8 mouse cellular contexts compared by ENCODE assay signal in genomic region chr11:60777801-60778370, GRCm38 (mm10). TPM values are rescaled to one million over a fixed set of nuclear protein-coding genes. Genes with fewer than 3 reads are reported as not detected.
DNase-seq lines count a peak whose midpoint lies in the region; ATAC-seq and TF ChIP-seq lines count a peak whose summit lies in the region.

No protein-coding gene starts in this region.

- no peak for DNase-seq in heart, embryonic 10.5 days (ENCODE audit: low spot score)
- no peak for DNase-seq in heart, postnatal 36 days
- no peak for DNase-seq in liver, postnatal 0 days
- DNase-seq in cerebellum, adult 18-20 months = no peak

- TF ChIP-seq EP300 in ES-Bruce4 (IDR thresholded peaks at IDR 0.05; ENCODE audit: insufficient read depth, low read depth, low read length) = no peak
- TF ChIP-seq EP300 in liver, postnatal 0 days (IDR thresholded peaks at IDR 0.05; ENCODE audit: low read depth) = no peak

- peak overlapping the region; percentile 83 for H3K4me3 ChIP-seq in heart, embryonic 10.5 days
- H3K4me3 ChIP-seq in ES-Bruce4 (ENCODE audit: low read depth, low read length) = peak overlapping the region; percentile 89
- peak overlapping the region; percentile 75 for H3K4me3 ChIP-seq in heart, embryonic 16.5 days (ENCODE audit: low read length)
- peak overlapping the region; percentile 84 for H3K4me3 ChIP-seq in liver, postnatal 0 days (ENCODE audit: low read depth, low read length)

- peak overlapping the region; percentile 63 for H3K9ac ChIP-seq in ES-Bruce4 (ENCODE audit: low read depth, poor library complexity, severe bottlenecking)
- H3K9ac ChIP-seq in heart, embryonic 16.5 days (ENCODE audit: low read length) = peak overlapping the region; percentile 78
- H3K9ac ChIP-seq in liver, postnatal 0 days (replicated peaks) = peak overlapping the region; percentile 90

- TF ChIP-seq CTCF in ES-Bruce4 (IDR thresholded peaks at IDR 0.05; ENCODE audit: low read depth, low read length) = no peak
- no peak for TF ChIP-seq CTCF in liver, postnatal 0 days (IDR thresholded peaks at IDR 0.05; ENCODE audit: low read depth)

- H3K36me3 ChIP-seq in heart, embryonic 10.5 days = peaks cover 40% of the 10 kb centered on the region
- peaks cover 24% of the 10 kb centered on the region for H3K36me3 ChIP-seq in ES-Bruce4 (ENCODE audit: control insufficient read depth, insufficient read depth, low read length, poor library complexity, severe bottlenecking)
- H3K36me3 ChIP-seq in heart, embryonic 16.5 days (ENCODE audit: control insufficient read depth, insufficient read depth) = peaks cover 3% of the 10 kb centered on the region; the same call in 1 of the 2 replicates
- no peaks in the 10 kb centered on the region; the same call in none of the 2 replicates for H3K36me3 ChIP-seq in liver, postnatal 0 days (replicated peaks; ENCODE audit: insufficient read depth, low read length)

- intact Hi-C loops in heart, postnatal 36 days (cut with DNase I) = loop anchor here (2.0 kb wide), 4 partner anchors 49 to 101 kb away; partner anchors contain the start of genes Dhrs7b, Mief2 and Tmem11

- H3K9me3 ChIP-seq in heart, embryonic 10.5 days = no peaks in the 10 kb centered on the region
- H3K9me3 ChIP-seq in ES-Bruce4 (replicated peaks; ENCODE audit: control insufficient read depth, insufficient read depth, low read length, poor library complexity, severe bottlenecking) = no peaks in the 10 kb centered on the region
- H3K9me3 ChIP-seq in heart, embryonic 16.5 days (replicated peaks; ENCODE audit: control insufficient read depth, low read length) = no peaks in the 10 kb centered on the region
- no peaks in the 10 kb centered on the region for H3K9me3 ChIP-seq in liver, postnatal 0 days (ENCODE audit: low read length)

- 23% methylated on average over 16 of the region's 16 CpGs for WGBS in heart, embryonic 10.5 days
- 19% methylated on average over 16 of the region's 16 CpGs for WGBS in heart, embryonic 16.5 days
- WGBS in liver, postnatal 0 days (ENCODE audit: insufficient replicate concordance) = 22% methylated on average over 16 of the region's 16 CpGs

- no peaks in the 10 kb centered on the region for H3K27me3 ChIP-seq in heart, embryonic 10.5 days (ENCODE audit: insufficient read depth, poor library complexity, severe bottlenecking)
- no peaks in the 10 kb centered on the region for H3K27me3 ChIP-seq in ES-Bruce4 (ENCODE audit: control insufficient read depth, insufficient read depth, low read length, poor library complexity, severe bottlenecking)
- no peaks in the 10 kb centered on the region for H3K27me3 ChIP-seq in heart, embryonic 16.5 days (ENCODE audit: control insufficient read depth, insufficient read depth, low read length)
- no peaks in the 10 kb centered on the region for H3K27me3 ChIP-seq in liver, postnatal 0 days (ENCODE audit: insufficient read depth, low read length)

- peaks cover 58% of the 10 kb centered on the region for H3K4me1 ChIP-seq in heart, embryonic 10.5 days
- H3K4me1 ChIP-seq in ES-Bruce4 (ENCODE audit: control insufficient read depth, insufficient read depth, low read length) = no peaks in the 10 kb centered on the region
- H3K4me1 ChIP-seq in heart, embryonic 16.5 days (ENCODE audit: control insufficient read depth, insufficient read depth, low read length) = peaks cover 62% of the 10 kb centered on the region
- H3K4me1 ChIP-seq in liver, postnatal 0 days (ENCODE audit: insufficient read depth) = peaks cover 64% of the 10 kb centered on the region

- peak overlapping the region; percentile 71 for H3K4me2 ChIP-seq in heart, embryonic 16.5 days (ENCODE audit: low read depth, low read length)
- peak overlapping the region; percentile 82 for H3K4me2 ChIP-seq in liver, postnatal 0 days (ENCODE audit: low read depth, low read length)

- TF ChIP-seq POLR2A in ES-Bruce4 (IDR thresholded peaks at IDR 0.05; ENCODE audit: insufficient read depth, low read length) = no peak

- ATAC-seq in heart, embryonic 16.5 days (replicated peaks; ENCODE audit: extremely low read depth, insufficient read depth, low FRiP score) = no peak
- ATAC-seq in liver, postnatal 0 days = no peak
- no peak for ATAC-seq in erythroid progenitor cell, adult 5-6 weeks (replicated peaks; ENCODE audit: low FRiP score, poor library complexity, severe bottlenecking)
- no peak for ATAC-seq in megakaryocyte progenitor cell, adult 5-6 weeks (replicated peaks; ENCODE audit: poor library complexity)

- peak overlapping the region; percentile 92 for H3K27ac ChIP-seq in heart, embryonic 10.5 days
- 0 out of 2 replicates have a peak overlapping the region, but pooled peaks have one; percentile 1 for H3K27ac ChIP-seq in ES-Bruce4 (ENCODE audit: insufficient read depth, low read length)
- H3K27ac ChIP-seq in heart, embryonic 16.5 days (ENCODE audit: low read length) = peak overlapping the region; percentile 90
- H3K27ac ChIP-seq in liver, postnatal 0 days (ENCODE audit: low read depth) = peak overlapping the region; percentile 89

RNA-seq across cellular contexts. Expression of gene Smcr8, which starts 0.6 kb away (rescaled TPM):
- 6.5 and 6.7 TPM in 2 replicates for polyA plus RNA-seq in heart, embryonic 10.5 days (2016; fragmentation: Nextera tagmentation; extraction: Ambion mirVana)
- 10 to 100 TPM; 14.5 to 15.3 TPM for total RNA-seq in heart, postnatal 36 days (2021)
- polyA plus RNA-seq in ES-Bruce4 (2011; ENCODE audit: insufficient read depth, insufficient read length, low read depth, missing spikeins) = 18.4 and 20.0 TPM in 2 replicates
- polyA plus RNA-seq in heart, embryonic 16.5 days (2015; fragmentation: Nextera tagmentation; extraction: Ambion mirVana) = 4.3 and 4.6 TPM in 2 replicates
- 1.9 and 2.0 TPM in 2 replicates for polyA plus RNA-seq in liver, postnatal 0 days (2015; fragmentation: Nextera tagmentation; extraction: Ambion mirVana)
- 13.0 and 24.1 TPM in 2 replicates for total RNA-seq in erythroid progenitor cell, adult 5-6 weeks (2015; ENCODE audit: low replicate concordance)
- 12.9 and 13.9 TPM in 2 replicates for total RNA-seq in erythroid progenitor cell, adult 5-6 weeks (2017; ENCODE audit: low replicate concordance)
- total RNA-seq in megakaryocyte progenitor cell, adult 5-6 weeks (2015) = 31.5 and 36.2 TPM in 2 replicates
- total RNA-seq in megakaryocyte progenitor cell, adult 5-6 weeks (2017) = 12.7 and 16.3 TPM in 2 replicates

RNA-seq across cellular contexts. Expression of gene Top3a, which starts 0.7 kb away (rescaled TPM):
- polyA plus RNA-seq in heart, embryonic 10.5 days (2016; fragmentation: Nextera tagmentation; extraction: Ambion mirVana) = 16.0 and 17.8 TPM in 2 replicates
- 1 to 10 TPM; 4.5 to 5.3 TPM for total RNA-seq in heart, postnatal 36 days (2021)
- polyA plus RNA-seq in ES-Bruce4 (2011; ENCODE audit: insufficient read depth, insufficient read length, low read depth, missing spikeins) = 19.6 and 20.4 TPM in 2 replicates
- polyA plus RNA-seq in heart, embryonic 16.5 days (2015; fragmentation: Nextera tagmentation; extraction: Ambion mirVana) = 9.3 and 9.8 TPM in 2 replicates
- 2.5 and 3.2 TPM in 2 replicates for polyA plus RNA-seq in liver, postnatal 0 days (2015; fragmentation: Nextera tagmentation; extraction: Ambion mirVana)
- total RNA-seq in erythroid progenitor cell, adult 5-6 weeks (2015; ENCODE audit: low replicate concordance) = 8.4 and 10.8 TPM in 2 replicates
- total RNA-seq in erythroid progenitor cell, adult 5-6 weeks (2017; ENCODE audit: low replicate concordance) = 8.5 and 15.1 TPM in 2 replicates
- 9.8 and 13.4 TPM in 2 replicates for total RNA-seq in megakaryocyte progenitor cell, adult 5-6 weeks (2015)
- total RNA-seq in megakaryocyte progenitor cell, adult 5-6 weeks (2017) = 21.2 and 23.0 TPM in 2 replicates

RNA-seq across cellular contexts. Expression of gene Shmt1, which starts 33.6 kb away (rescaled TPM):
- 60.9 and 82.5 TPM in 2 replicates for polyA plus RNA-seq in heart, embryonic 10.5 days (2016; fragmentation: Nextera tagmentation; extraction: Ambion mirVana)
- total RNA-seq in heart, postnatal 36 days (2021) = 1 to 10 TPM; 8.8 to 9.1 TPM
- 99.2 and 113 TPM in 2 replicates for polyA plus RNA-seq in ES-Bruce4 (2011; ENCODE audit: insufficient read depth, insufficient read length, low read depth, missing spikeins)
- 50.9 and 52.7 TPM in 2 replicates for polyA plus RNA-seq in heart, embryonic 16.5 days (2015; fragmentation: Nextera tagmentation; extraction: Ambion mirVana)
- polyA plus RNA-seq in liver, postnatal 0 days (2015; fragmentation: Nextera tagmentation; extraction: Ambion mirVana) = 100 and 103 TPM in 2 replicates
- 4.6 TPM in 1 of 2 replicates, not detected in the other for total RNA-seq in erythroid progenitor cell, adult 5-6 weeks (2015; ENCODE audit: low replicate concordance)
- 7.6 and 9.6 TPM in 2 replicates for total RNA-seq in erythroid progenitor cell, adult 5-6 weeks (2017; ENCODE audit: low replicate concordance)
- total RNA-seq in megakaryocyte progenitor cell, adult 5-6 weeks (2015) = 36.8 and 39.8 TPM in 2 replicates
- total RNA-seq in megakaryocyte progenitor cell, adult 5-6 weeks (2017) = 106 and 129 TPM in 2 replicates

RNA-seq across cellular contexts. Expression of gene Mief2, which starts 49.7 kb away (rescaled TPM):
- 18.1 and 21.9 TPM in 2 replicates for polyA plus RNA-seq in heart, embryonic 10.5 days (2016; fragmentation: Nextera tagmentation; extraction: Ambion mirVana)
- 10 to 100 TPM; 36.1 to 36.4 TPM for total RNA-seq in heart, postnatal 36 days (2021)
- 7.1 and 9.4 TPM in 2 replicates for polyA plus RNA-seq in ES-Bruce4 (2011; ENCODE audit: insufficient read depth, insufficient read length, low read depth, missing spikeins)
- 18.9 and 21.1 TPM in 2 replicates for polyA plus RNA-seq in heart, embryonic 16.5 days (2015; fragmentation: Nextera tagmentation; extraction: Ambion mirVana)
- polyA plus RNA-seq in liver, postnatal 0 days (2015; fragmentation: Nextera tagmentation; extraction: Ambion mirVana) = 4.5 and 4.9 TPM in 2 replicates
- 0.42 TPM in 1 of 2 replicates, not detected in the other for total RNA-seq in erythroid progenitor cell, adult 5-6 weeks (2015; ENCODE audit: low replicate concordance)
- total RNA-seq in erythroid progenitor cell, adult 5-6 weeks (2017; ENCODE audit: low replicate concordance) = 0.39 TPM in 1 of 2 replicates, not detected in the other
- 2.2 and 2.4 TPM in 2 replicates for total RNA-seq in megakaryocyte progenitor cell, adult 5-6 weeks (2015)
- 3.8 and 4.6 TPM in 2 replicates for total RNA-seq in megakaryocyte progenitor cell, adult 5-6 weeks (2017)

RNA-seq across cellular contexts. Expression of gene Flii, which starts 50.8 kb away (rescaled TPM):
- polyA plus RNA-seq in heart, embryonic 10.5 days (2016; fragmentation: Nextera tagmentation; extraction: Ambion mirVana) = 80.4 and 103 TPM in 2 replicates
- total RNA-seq in heart, postnatal 36 days (2021) = 100 to 1,000 TPM; 124 to 126 TPM
- polyA plus RNA-seq in ES-Bruce4 (2011; ENCODE audit: insufficient read depth, insufficient read length, low read depth, missing spikeins) = 49.0 and 52.5 TPM in 2 replicates
- polyA plus RNA-seq in heart, embryonic 16.5 days (2015; fragmentation: Nextera tagmentation; extraction: Ambion mirVana) = 86.7 and 95.8 TPM in 2 replicates
- 23.3 and 23.4 TPM in 2 replicates for polyA plus RNA-seq in liver, postnatal 0 days (2015; fragmentation: Nextera tagmentation; extraction: Ambion mirVana)
- total RNA-seq in erythroid progenitor cell, adult 5-6 weeks (2015; ENCODE audit: low replicate concordance) = 39.8 and 50.5 TPM in 2 replicates
- total RNA-seq in erythroid progenitor cell, adult 5-6 weeks (2017; ENCODE audit: low replicate concordance) = 28.5 and 31.8 TPM in 2 replicates
- total RNA-seq in megakaryocyte progenitor cell, adult 5-6 weeks (2015) = 62.6 and 80.2 TPM in 2 replicates
- total RNA-seq in megakaryocyte progenitor cell, adult 5-6 weeks (2017) = 133 and 138 TPM in 2 replicates

Comparison
In these comparisons a context has a peak if more than half of its experiments do, and no peak if none do; other contexts are left out.
1. H3K27ac ChIP-seq: peak in every context shown above with its lines; median percentile 92 in heart, embryonic 10.5 days; 90 in heart, embryonic 16.5 days; 89 in liver, postnatal 0 days; 1 in ES-Bruce4.